Mouse (Mus musculus): ENCODE data around the gene Zfp808. TPM values are rescaled to one million over a fixed set of nuclear protein-coding genes. Genes with fewer than 3 reads are reported as not detected.
"Not testable (repeated sequence)": the region's sequence is repeated elsewhere in the genome, so short reads cannot be mapped to it uniquely, and the experiment has no call there.

Gene Zfp808
- polyA plus RNA-seq, 1 experiment from 2014 or later = 9.1 TPM

DNA sequence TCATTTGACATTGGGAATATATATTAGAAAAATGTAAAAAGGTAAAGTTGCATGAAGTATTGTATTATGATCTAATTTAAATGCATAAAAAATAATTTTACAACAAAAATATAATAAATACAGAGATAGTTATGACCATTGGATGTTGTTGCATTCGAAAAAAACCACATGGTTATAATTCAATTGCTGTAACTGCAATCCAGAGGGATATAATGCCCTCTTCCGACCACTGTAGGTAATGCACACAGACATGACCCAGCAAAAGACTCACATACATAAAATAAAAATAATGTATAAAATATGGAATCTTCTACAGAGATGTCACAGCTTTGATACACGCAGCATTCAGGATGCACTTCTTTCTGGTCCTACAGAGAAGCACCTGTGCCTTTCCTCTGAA is 115.6 kb downstream of the Zfp808 start:
- H3K27me3 ChIP-seq (ENCODE audit: control insufficient read depth, insufficient read depth, low read length) = no peaks in the 10 kb centered on the region
- H3K4me2 ChIP-seq (ENCODE audit: low read length) = no peak overlapping the region
- 0 out of 2 replicates have a peak, but pooled peaks cover 3% of the 10 kb centered on the region for H3K9me3 ChIP-seq (ENCODE audit: control insufficient read depth, low read length)
- no peak overlapping the region for H3K4me3 ChIP-seq (ENCODE audit: control insufficient read depth in 1 of 2, insufficient read depth in 1 of 2, low read depth in 1 of 2, low read length in 2 of 2)
- no peaks in the 10 kb centered on the region for H3K36me3 ChIP-seq (ENCODE audit: control insufficient read depth, insufficient read depth, low read length)
- no peak for ATAC-seq (ENCODE audit: insufficient number of reproducible peaks, insufficient read depth, low FRiP score, low read depth)
- no peaks in the 10 kb centered on the region for H3K4me1 ChIP-seq (ENCODE audit: control insufficient read depth in 2 of 2, insufficient read depth in 2 of 2, low read length in 2 of 2)
- no peak overlapping the region for H3K27ac ChIP-seq (replicated peaks in 1 of 2; ENCODE audit: control insufficient read depth in 1 of 2, insufficient read depth in 1 of 2, low read depth in 2 of 2, low read length in 2 of 2)
- 35% methylated on average over 3 of the region's 3 CpGs for WGBS
- no peak overlapping the region for H3K9ac ChIP-seq (ENCODE audit: low read length)

GRCm38 (mm10) chr13:62255226-62255625 is 125.5 kb downstream of the Zfp808 start:
- WGBS = 59% methylated on average over 9 of the region's 9 CpGs
- not testable (repeated sequence) for H3K27me3 ChIP-seq (ENCODE audit: control insufficient read depth, insufficient read depth, low read length); H3K27ac ChIP-seq (replicated peaks in 1 of 2; ENCODE audit: control insufficient read depth in 1 of 2, insufficient read depth in 1 of 2, low read depth in 2 of 2, low read length in 2 of 2); ATAC-seq (ENCODE audit: insufficient number of reproducible peaks, insufficient read depth, low FRiP score, low read depth); H3K4me1 ChIP-seq (ENCODE audit: control insufficient read depth in 2 of 2, insufficient read depth in 2 of 2, low read length in 2 of 2); H3K36me3 ChIP-seq (ENCODE audit: control insufficient read depth, insufficient read depth, low read length); H3K4me3 ChIP-seq (ENCODE audit: control insufficient read depth in 1 of 2, insufficient read depth in 1 of 2, low read depth in 1 of 2, low read length in 2 of 2); H3K4me2 ChIP-seq (ENCODE audit: low read length); H3K9ac ChIP-seq (ENCODE audit: low read length)
- peaks cover 14% of the 10 kb centered on the region; the same call in 1 of the 2 replicates for H3K9me3 ChIP-seq (ENCODE audit: control insufficient read depth, low read length)

DNA sequence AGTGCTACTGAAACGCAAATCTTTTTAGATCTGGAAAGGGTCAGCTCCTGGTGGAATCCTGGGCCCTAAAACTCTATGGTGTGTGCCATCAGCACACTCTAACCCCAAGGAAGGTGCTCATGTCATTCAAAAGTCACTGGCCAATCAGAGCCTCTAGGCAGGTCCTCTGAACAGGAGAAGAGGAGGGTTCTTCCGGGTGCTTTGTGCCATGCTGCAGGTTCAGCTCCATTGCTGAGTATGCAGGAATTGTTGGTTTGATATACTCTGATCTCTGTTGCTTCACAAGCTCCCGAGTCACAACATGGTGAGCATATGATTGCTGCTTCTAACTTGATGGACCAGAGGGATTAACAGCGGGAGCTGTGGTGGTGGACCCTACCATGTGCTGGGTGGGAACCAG is 133.7 kb downstream of the Zfp808 start:
- Histone ChIP-seq H3K4me3 (ENCODE audit: control insufficient read depth in 1 of 2, insufficient read depth in 1 of 2, low read depth in 1 of 2, low read length in 2 of 2) (no peak overlapping the region), H3K27ac (replicated peaks in 1 of 2; ENCODE audit: control insufficient read depth in 1 of 2, insufficient read depth in 1 of 2, low read depth in 2 of 2, low read length in 2 of 2) (no peak overlapping the region), H3K27me3 (ENCODE audit: control insufficient read depth, insufficient read depth, low read length) (no peaks in the 10 kb centered on the region), H3K9me3 (ENCODE audit: control insufficient read depth, low read length) (peaks cover 37% of the 10 kb centered on the region), H3K36me3 (ENCODE audit: control insufficient read depth, insufficient read depth, low read length) (no peaks in the 10 kb centered on the region), H3K9ac (ENCODE audit: low read length) (no peak overlapping the region), H3K4me2 (ENCODE audit: low read length) (no peak overlapping the region), H3K4me1 (ENCODE audit: control insufficient read depth in 2 of 2, insufficient read depth in 2 of 2, low read length in 2 of 2) (no peaks in the 10 kb centered on the region)
- no peak for ATAC-seq (ENCODE audit: insufficient number of reproducible peaks, insufficient read depth, low FRiP score, low read depth)
- WGBS = 62% methylated on average over 4 of the region's 4 CpGs
